Mouse (Mus musculus) lung, postnatal 0 days (tissue): Measurements from ENCODE around the gene Pcdh15.

Experiments used
- CTCF ChIP-seq: IDR thresholded peaks from 2 replicates; pipeline ENCODE4 v1.5.1; 2016; ENCODE audit warnings: antibody characterized with exemption, mild to moderate bottlenecking
- EP300 ChIP-seq: IDR thresholded peaks from 2 replicates; pipeline ENCODE4 v1.6.1; 2016; ENCODE audit warnings: antibody characterized with exemption, mild to moderate bottlenecking, control low read depth

GRCm38 (mm10) chr10:74450069-74450468, 1350.9 kb downstream of the Pcdh15 start:
- no peak for TF ChIP-seq CTCF
- no peak for TF ChIP-seq EP300
